Mouse (Mus musculus): ENCODE data around the gene Acsf3.

DNA sequence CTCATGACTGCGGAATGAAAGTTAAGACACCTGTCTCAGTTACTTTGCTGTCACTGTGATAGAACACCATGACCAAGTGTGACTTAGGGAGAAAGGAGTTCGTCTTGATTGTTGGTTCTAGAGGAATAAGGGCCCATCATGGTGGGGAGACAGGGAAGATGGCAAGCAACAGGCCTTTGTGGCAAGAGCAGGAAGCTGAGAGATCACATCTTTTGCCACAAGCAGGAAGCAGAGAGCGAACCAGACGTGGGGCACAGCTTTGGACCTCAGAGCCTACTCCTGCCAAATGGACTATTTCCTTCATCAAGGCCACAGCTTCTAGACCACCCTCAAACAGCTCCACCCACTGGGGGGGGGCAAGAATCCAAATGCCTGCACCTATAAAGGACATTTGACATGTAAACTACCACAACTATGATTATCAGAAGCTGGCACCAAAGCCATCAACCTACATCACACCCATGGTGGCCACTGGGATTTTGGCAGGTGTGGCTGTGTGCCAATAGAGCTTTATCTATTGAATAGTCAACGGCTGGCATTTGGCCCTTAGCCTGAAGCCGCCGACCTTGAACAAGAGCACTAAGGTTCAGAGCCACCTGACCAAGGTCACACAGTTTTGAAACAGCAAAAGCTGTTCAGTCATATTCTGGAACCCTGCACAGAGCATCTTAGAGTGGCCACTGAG is 10.4 kb upstream of the Acsf3 start:
- no peak for TF ChIP-seq CTCF (IDR thresholded peaks at IDR 0.05; ENCODE audit: low read depth, low read length)
- TF ChIP-seq TAL1 (conservative IDR thresholded peaks at IDR 0.05; ENCODE audit: low read depth, low read length): no peak

Data from G1E (cell line).